Mouse (Mus musculus) gastrocnemius, postnatal 4 days (tissue): ENCODE results near the gene Abhd6. TPM values are rescaled to one million over a fixed set of nuclear protein-coding genes. Genes with fewer than 3 reads are reported as not detected.
"Not testable (repeated sequence)": the region's sequence is repeated elsewhere in the genome, so short reads cannot be mapped to it uniquely, and the experiment has no call there.

ENCODE experiments used
- DNase-seq, 2 experiments: peaks; one replicate each; pipeline ENCODE4 v3.0.0; 2021 to 2022; ENCODE audit warnings: low spot score in 2 of 2, mixed read lengths in 2 of 2
- total RNA-seq, 2 experiments: library from RNA; stranded (reverse); gene quantifications; 2 replicates each; pipeline ENCODE4 v1.2.3; 2021

Gene Abhd6
- total RNA-seq, 2 experiments from 2014 or later, result 2.4 to 3.8 TPM

GRCm38 (mm10) chr14:7997255-7997696 is 5.4 kb upstream of the Abhd6 start:
- peak; percentile 75 to 87 for DNase-seq

GRCm38 (mm10) chr14:7999030-7999429 is 3.7 kb upstream of the Abhd6 start:
- DNase-seq, result no peak

- no peak for DNase-seq
These were observed 3.3 kb upstream of the Abhd6 start for GRCm38 (mm10) chr14:7999435-7999834.

- no peak for DNase-seq
These were observed 2.5 kb upstream of the Abhd6 start for GRCm38 (mm10) chr14:8000247-8000646.

- no peak for DNase-seq
These were observed 1.6 kb upstream of the Abhd6 start for GRCm38 (mm10) chr14:8000831-8001685.

GRCm38 (mm10) chr14:8003093-8003670 is 480 bp downstream of the Abhd6 start:
- peak; percentile 28 to 51 for DNase-seq

GRCm38 (mm10) chr14:8003727-8004670 is 1.3 kb downstream of the Abhd6 start:
- no peak for DNase-seq

- DNase-seq, result not testable (repeated sequence)
These were observed 3.4 kb downstream of the Abhd6 start for GRCm38 (mm10) chr14:8006061-8006460.

- DNase-seq, result no peak
These were observed 4.4 kb downstream of the Abhd6 start for GRCm38 (mm10) chr14:8007084-8007483.

GRCm38 (mm10) chr14:8007486-8007885 is 4.8 kb downstream of the Abhd6 start:
- DNase-seq, result no peak

GRCm38 (mm10) chr14:8007923-8008322 is 5.2 kb downstream of the Abhd6 start:
- no peak for DNase-seq

- no peak for DNase-seq
These were observed 8.6 kb downstream of the Abhd6 start for GRCm38 (mm10) chr14:8011297-8011696.

- no peak for DNase-seq
These were observed 9.2 kb downstream of the Abhd6 start for GRCm38 (mm10) chr14:8011938-8012337.

- DNase-seq, result no peak
These were observed 13.1 kb downstream of the Abhd6 start for GRCm38 (mm10) chr14:8015756-8016155.

GRCm38 (mm10) chr14:8016276-8016675 is 13.6 kb downstream of the Abhd6 start:
- DNase-seq, result no peak

- no peak for DNase-seq
These were observed 14.2 kb downstream of the Abhd6 start for GRCm38 (mm10) chr14:8016951-8017350.

GRCm38 (mm10) chr14:8020011-8020410 is 17.3 kb downstream of the Abhd6 start:
- DNase-seq, result no peak

GRCm38 (mm10) chr14:8020546-8020945 is 17.8 kb downstream of the Abhd6 start:
- DNase-seq, result no peak

GRCm38 (mm10) chr14:8024469-8024868 is 21.8 kb downstream of the Abhd6 start:
- no peak for DNase-seq

GRCm38 (mm10) chr14:8024936-8025335 is 22.2 kb downstream of the Abhd6 start:
- no peak for DNase-seq

GRCm38 (mm10) chr14:8026769-8027531 is 24.2 kb downstream of the Abhd6 start:
- no peak for DNase-seq
